Mouse (Mus musculus): ENCODE results near the gene Dot1l. TPM values are rescaled to one million over a fixed set of nuclear protein-coding genes. Genes with fewer than 3 reads are reported as not detected.

Gene Dot1l
- total and polyA plus RNA-seq, 3 experiments = 3.3 to 43.8 (median 13.3) TPM

DNA sequence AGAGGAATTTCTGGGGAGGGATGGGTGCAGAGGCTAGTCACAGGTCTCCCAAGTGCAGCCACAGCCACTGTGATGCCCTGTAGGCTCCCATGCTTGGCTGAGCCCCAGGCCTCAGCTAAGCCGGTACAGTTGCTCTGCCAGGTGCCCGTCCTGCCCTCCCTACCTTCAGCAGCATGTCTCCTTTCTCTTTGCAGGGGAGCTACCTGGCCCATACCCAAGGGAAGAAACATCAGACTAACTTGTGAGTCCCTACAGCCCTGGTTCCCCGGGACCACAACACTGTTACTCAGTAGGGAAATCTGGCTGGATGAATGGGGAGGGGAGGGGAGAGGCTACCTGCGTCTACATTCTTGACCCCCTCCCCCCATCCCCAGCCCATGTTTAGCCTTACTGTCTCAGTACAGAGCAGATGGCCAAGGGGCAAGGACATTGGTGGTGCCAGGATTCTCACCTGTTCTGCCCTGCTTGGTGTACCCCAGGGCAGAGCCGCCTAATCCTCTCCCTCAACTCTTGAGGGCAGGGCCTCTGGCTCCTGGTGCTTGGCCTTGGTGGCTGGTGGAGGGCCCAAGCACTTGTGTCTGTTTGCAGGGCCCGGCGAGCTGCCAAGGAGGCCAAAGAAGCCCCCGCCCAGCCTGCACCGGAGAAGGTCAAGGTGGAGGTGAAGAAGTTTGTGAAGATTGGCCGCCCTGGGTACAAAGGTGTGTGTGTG is 47.4 kb downstream of the Dot1l start:
- dilution Hi-C loops (cut with MboI; ENCODE audit: extremely low pct_ligation_motif_present, extremely low pct_unique_long_range_greater_than_20kb, low sequenced_read_pairs) = no loop called here
- DNase-seq (ENCODE audit: extremely low read depth) = no peak

DNA sequence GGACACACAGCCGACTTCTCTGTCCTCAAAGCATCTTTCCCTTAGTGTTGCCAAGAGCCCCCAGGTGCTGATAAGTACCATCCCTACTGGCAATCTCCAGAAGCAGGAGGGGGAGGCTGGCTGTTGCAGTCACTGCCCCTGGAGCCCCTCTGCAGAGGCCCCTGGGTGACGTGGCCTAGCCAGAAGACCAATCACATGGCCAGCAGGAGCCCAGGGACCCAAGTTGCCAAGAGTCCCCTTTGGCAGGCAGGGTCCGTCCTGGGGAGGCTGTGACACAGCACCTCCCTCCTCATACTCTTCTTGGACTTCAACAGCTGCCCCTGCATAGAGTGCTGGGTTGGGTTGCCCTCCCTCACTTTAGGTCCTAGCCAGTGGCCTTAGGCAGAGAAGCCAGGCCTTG is 48.0 kb downstream of the Dot1l start:
- no peak for DNase-seq (ENCODE audit: extremely low read depth)
- Histone ChIP-seq H3K27me3 (replicated peaks) (no peaks in the 10 kb centered on the region), H3K4me1 (ENCODE audit: control insufficient read depth in 1 of 2, insufficient read depth in 2 of 2) (peaks cover 6 to 17% of the 10 kb centered on the region in 2 experiments), H3K9me3 (replicated peaks; ENCODE audit: low read length) (peaks cover 5% of the 10 kb centered on the region), H3K36me3 (replicated peaks in 1 of 2; ENCODE audit: control insufficient read depth in 1 of 2, insufficient read depth in 1 of 2, low read length in 1 of 2) (peaks cover 61 to 79% of the 10 kb centered on the region in 2 experiments), H3K4me2 (ENCODE audit: insufficient read depth, low read depth, poor library complexity, severe bottlenecking) (no peak overlapping the region), H3K27ac (ENCODE audit: insufficient read depth, low read depth) (no peak overlapping the region), H3K9ac (ENCODE audit: insufficient read depth, low read depth) (no peak overlapping the region), H3K4me3 (replicated peaks in 1 of 3; ENCODE audit: low read depth in 2 of 3, low read length in 2 of 3, poor library complexity in 1 of 3) (no peak overlapping the region), H3K79me2 (replicated peaks; ENCODE audit: control insufficient read depth, extremely low read depth, insufficient read depth, poor library complexity, severe bottlenecking) (peaks cover 30% of the 10 kb centered on the region)
- in situ Hi-C loops (cut with MboI; ENCODE audit: low pct_ligation_motif_present, low pct_unique_long_range_greater_than_20kb, low sequenced_read_pairs) (loop anchor here (10.0 kb wide), 1 partner anchor 192 kb away; no protein-coding TSS in a partner anchor), dilution Hi-C loops (cut with MboI; ENCODE audit: extremely low pct_ligation_motif_present, extremely low pct_unique_long_range_greater_than_20kb, low sequenced_read_pairs) (no loop called here)
- TF ChIP-seq TCF12 (IDR thresholded peaks at IDR 0.05; ENCODE audit: low read depth, low read length) (no peak), NRF1 (IDR thresholded peaks at IDR 0.05; ENCODE audit: low read depth, low read length) (no peak), MYC (IDR thresholded peaks at IDR 0.05; ENCODE audit: low read depth, low read length) (no peak), ZMIZ1 (IDR thresholded peaks at IDR 0.05; ENCODE audit: low read depth, low read length) (no peak), ETS1 (conservative IDR thresholded peaks at IDR 0.05; ENCODE audit: low read depth, low read length) (no peak)

More for the DNA sequence above, 47.4 kb downstream of the Dot1l start:
- Histone ChIP-seq H3K9ac (ENCODE audit: insufficient read depth, low read depth) (no peak overlapping the region), H3K27me3 (replicated peaks) (no peaks in the 10 kb centered on the region), H3K4me1 (ENCODE audit: control insufficient read depth in 1 of 2, insufficient read depth in 2 of 2) (peaks cover 6 to 17% of the 10 kb centered on the region in 2 experiments), H3K9me3 (replicated peaks; ENCODE audit: low read length) (peaks cover 5% of the 10 kb centered on the region), H3K4me3 (replicated peaks in 1 of 3; ENCODE audit: low read depth in 2 of 3, low read length in 2 of 3, poor library complexity in 1 of 3) (no peak overlapping the region), H3K27ac (ENCODE audit: insufficient read depth, low read depth) (no peak overlapping the region), H3K4me2 (ENCODE audit: insufficient read depth, low read depth, poor library complexity, severe bottlenecking) (no peak overlapping the region), H3K79me2 (replicated peaks; ENCODE audit: control insufficient read depth, extremely low read depth, insufficient read depth, poor library complexity, severe bottlenecking) (peaks cover 35% of the 10 kb centered on the region), H3K36me3 (replicated peaks in 1 of 2; ENCODE audit: control insufficient read depth in 1 of 2, insufficient read depth in 1 of 2, low read length in 1 of 2) (peaks cover 60 to 75% of the 10 kb centered on the region in 2 experiments)
- no peak for TF ChIP-seq POLR2AphosphoS2 (IDR thresholded peaks at IDR 0.05; ENCODE audit: low read depth, low read length)
- TF ChIP-seq MEF2A (IDR thresholded peaks at IDR 0.05; ENCODE audit: borderline replicate concordance, low read depth, low read length) = no peak
- TF ChIP-seq NRF1 (IDR thresholded peaks at IDR 0.05; ENCODE audit: low read depth, low read length) = no peak
- no peak for TF ChIP-seq MAFK (IDR thresholded peaks at IDR 0.05; ENCODE audit: insufficient replicate concordance, low read length)
- no peak for TF ChIP-seq BHLHE40 (IDR thresholded peaks at IDR 0.05; ENCODE audit: low read depth, low read length)
- no peak for TF ChIP-seq NELFE (IDR thresholded peaks at IDR 0.05; ENCODE audit: low read depth, low read length)
- no peak for TF ChIP-seq ZKSCAN1 (IDR thresholded peaks at IDR 0.05; ENCODE audit: borderline replicate concordance, low read depth, low read length)
- no peak for TF ChIP-seq JUN (IDR thresholded peaks at IDR 0.05; ENCODE audit: insufficient read depth, low read depth, low read length)
- no peak for TF ChIP-seq POLR2A (IDR thresholded peaks at IDR 0.05; ENCODE audit: low read depth, low read length)
- no peak for TF ChIP-seq CHD1 (IDR thresholded peaks at IDR 0.05; ENCODE audit: low read depth, low read length)
- no peak for TF ChIP-seq PAX5 (IDR thresholded peaks at IDR 0.05; ENCODE audit: low read length)
- no peak for TF ChIP-seq E2F4 (IDR thresholded peaks at IDR 0.05; ENCODE audit: insufficient replicate concordance, low read depth, low read length)
- no peak for TF ChIP-seq MXI1 (IDR thresholded peaks at IDR 0.05; ENCODE audit: low read depth, low read length)
- no peak for TF ChIP-seq USF1 (IDR thresholded peaks at IDR 0.05; ENCODE audit: low read depth, low read length)
- no peak for TF ChIP-seq SIN3A (IDR thresholded peaks at IDR 0.05; ENCODE audit: low read length)
- no peak for TF ChIP-seq KAT2A (IDR thresholded peaks at IDR 0.05; ENCODE audit: insufficient replicate concordance, low read length)
- TF ChIP-seq MAX (IDR thresholded peaks at IDR 0.05; ENCODE audit: low read length) = no peak
- TF ChIP-seq ETS1 (conservative IDR thresholded peaks at IDR 0.05; ENCODE audit: low read depth, low read length) = no peak
- in situ Hi-C loops (cut with MboI; ENCODE audit: low pct_ligation_motif_present, low pct_unique_long_range_greater_than_20kb, low sequenced_read_pairs) = loop anchor here (10.0 kb wide), 1 partner anchor 192 kb away; no protein-coding TSS in a partner anchor
